In genomic region chr13:85952896-85953295, GRCm38 (mm10) we compare ENCODE assay signal across 20 mouse cellular contexts.
DNase-seq lines count a peak whose midpoint lies in the region; ATAC-seq and TF ChIP-seq lines count a peak whose summit lies in the region.
"Had no signal": no experiment of that assay in that cellular context is flagged by ENCODE, and none has a peak within 500 bp of the region (broad histone marks: within the 10 kb centered on the region; RNA-seq: fewer than 3 reads in every experiment).

No protein-coding gene starts in this region.

- no peak overlapping the region for H3K9ac ChIP-seq in CH12.LX (ENCODE audit: insufficient read depth, low read depth)
- H3K9ac ChIP-seq in ES-E14 (ENCODE audit: insufficient read depth, low read depth, low read length, poor library complexity, severe bottlenecking), result no peak overlapping the region

- H3K4me2 ChIP-seq in CH12.LX (ENCODE audit: insufficient read depth, low read depth, poor library complexity, severe bottlenecking), result no peak overlapping the region

- ATAC-seq in CD4-positive, CD25-positive, alpha-beta regulatory T cell, adult 4 months, result no peak
- ATAC-seq: activated CD4-positive, CD25-positive, alpha-beta regulatory T cell, adult 4 months; Patski had no signal

- H3K36me3 ChIP-seq in CH12.LX (replicated peaks in 1 of 2; ENCODE audit: control insufficient read depth in 1 of 2, insufficient read depth in 1 of 2, low read length in 1 of 2) (no peaks in the 10 kb centered on the region), ES-E14 (ENCODE audit: control insufficient read depth, insufficient read depth, low read length, poor library complexity, severe bottlenecking) (no peaks in the 10 kb centered on the region)
- H3K36me3 ChIP-seq: G1E had no signal

- no peaks in the 10 kb centered on the region for H3K9me3 ChIP-seq in CH12.LX (replicated peaks; ENCODE audit: low read length)
- no peaks in the 10 kb centered on the region for H3K9me3 ChIP-seq in ES-E14 (ENCODE audit: control insufficient read depth, insufficient read depth, low read depth, low read length)
- H3K9me3 ChIP-seq: G1E had no signal

- no peak for DNase-seq in CH12.LX (ENCODE audit: extremely low read depth)
- DNase-seq in ES-E14 (ENCODE audit: low read depth, low spot score), result no peak
- no peak for DNase-seq in ovary, postnatal 36 days (ENCODE audit: low spot score)
- DNase-seq: adrenal gland, adult 2 months; adrenal gland, adult 8-10 months; adrenal gland, postnatal 10 days; adrenal gland, postnatal 14 days; adrenal gland, postnatal 25 days; adrenal gland, postnatal 36 days; B cell, adult 2 months; cerebellum, adult 11 months; cerebellum, adult 11-12 months; cerebellum, adult 18-20 months; cerebellum, adult 2 months; cerebellum, adult 8-10 months; cerebellum, adult 9-10 months had no signal

- H3K79me2 ChIP-seq in CH12.LX (replicated peaks; ENCODE audit: control insufficient read depth, extremely low read depth, insufficient read depth, poor library complexity, severe bottlenecking), result no peaks in the 10 kb centered on the region

- in situ Hi-C loops in CH12.LX (cut with MboI; ENCODE audit: low pct_ligation_motif_present, low pct_unique_long_range_greater_than_20kb, low sequenced_read_pairs) (no loop called here), ES-E14 (cut with MboI; ENCODE audit: low sequenced_read_pairs in 2 of 2, unreplicated experiment in 2 of 2) (no loop called here)

- H3K4me3 ChIP-seq in CH12.LX (replicated peaks in 1 of 3; ENCODE audit: low read depth in 2 of 3, low read length in 2 of 3, poor library complexity in 1 of 3), result no peak overlapping the region
- no peak overlapping the region for H3K4me3 ChIP-seq in ES-E14 (ENCODE audit: insufficient read depth in 1 of 2, low read depth in 1 of 2, low read length in 2 of 2, poor library complexity in 1 of 2, severe bottlenecking in 1 of 2)

- H3K4me1 ChIP-seq in CH12.LX (ENCODE audit: control insufficient read depth in 1 of 2, insufficient read depth in 2 of 2) (peaks cover 0 to 7% of the 10 kb centered on the region in 2 experiments; a peak in 2 of 4 replicates), ES-E14 (ENCODE audit: control insufficient read depth in 2 of 2, insufficient read depth in 2 of 2, low read length in 2 of 2, poor library complexity in 1 of 2) (no peaks in the 10 kb centered on the region)

- no peaks in the 10 kb centered on the region for H3K27me3 ChIP-seq in CH12.LX (replicated peaks)
- H3K27me3 ChIP-seq: Patski had no signal

- no peak for TF ChIP-seq CTCF in CH12.LX (conservative IDR thresholded peaks at IDR 0.05 in 1 of 2, IDR thresholded peaks at IDR 0.05 in 1 of 2; ENCODE audit: low read depth in 2 of 2, low read length in 2 of 2)

- TF ChIP-seq RAD21 in CH12.LX (IDR thresholded peaks at IDR 0.05; ENCODE audit: low read depth, low read length), result no peak

- TF ChIP-seq EP300 in CH12.LX (IDR thresholded peaks at IDR 0.05; ENCODE audit: low read length), result no peak

- dilution Hi-C loops in CH12.LX (cut with MboI; ENCODE audit: extremely low pct_ligation_motif_present, extremely low pct_unique_long_range_greater_than_20kb, low sequenced_read_pairs), result no loop called here

- H3K27ac ChIP-seq in CH12.LX (ENCODE audit: insufficient read depth, low read depth) (no peak overlapping the region), ES-E14 (ENCODE audit: insufficient read depth, low read depth, low read length, poor library complexity, severe bottlenecking) (no peak overlapping the region)

- TF ChIP-seq POLR2A in CH12.LX (IDR thresholded peaks at IDR 0.05; ENCODE audit: low read depth, low read length), result no peak

TF ChIP-seq in CH12.LX, 34 proteins besides CTCF, POLR2A, EP300 and RAD21:
- TF ChIP-seq SMC3 (IDR thresholded peaks at IDR 0.05; ENCODE audit: low read depth, low read length) (no peak), MAFK (IDR thresholded peaks at IDR 0.05; ENCODE audit: insufficient replicate concordance, low read length) (0 out of 2 replicates have a peak, but pooled peaks have one; percentile 52)

TF ChIP-seq in ES-E14, 5 proteins besides CTCF, POLR2A, EP300 and RAD21:
- TF ChIP-seq MAFK (IDR thresholded peaks at IDR 0.05; ENCODE audit: insufficient read depth, low read depth, low read length) (peak; percentile 60; the same call in 1 of the 2 replicates), CHD2 (IDR thresholded peaks at IDR 0.05; ENCODE audit: low read depth, low read length) (no peak), ZC3H11A (IDR thresholded peaks at IDR 0.05; ENCODE audit: borderline replicate concordance, low read depth, low read length) (no peak), ZNF384 (IDR thresholded peaks at IDR 0.05; ENCODE audit: low read depth, low read length) (no peak), HCFC1 (IDR thresholded peaks at IDR 0.05; ENCODE audit: borderline replicate concordance, insufficient read depth, low read length) (no peak)
